Mouse (Mus musculus) testis, adult 2 months (tissue): ENCODE measurements around the gene Rgl2. TPM values are rescaled to one million over a fixed set of nuclear protein-coding genes. Genes with fewer than 3 reads are reported as not detected.
"Not testable (repeated sequence)": the region's sequence is repeated elsewhere in the genome, so short reads cannot be mapped to it uniquely, and the experiment has no call there.

Source experiments
- H3K27ac ChIP-seq: fragments of 200-500 bp; 2 replicates; pipeline ENCODE4 v1.5.1; 2012; ENCODE audit warnings: low read depth, low read length; ENCODE audit not compliant: control insufficient read depth, insufficient read depth
- H3K27me3 ChIP-seq: fragments of 200-500 bp; 2 replicates; pipeline ENCODE4 v1.6.1; 2012; ENCODE audit warnings: mild to moderate bottlenecking, low read length, moderate library complexity; ENCODE audit not compliant: control insufficient read depth, insufficient read depth
- H3K36me3 ChIP-seq: fragments of 200-500 bp; 2 replicates; pipeline ENCODE4 v1.6.1; 2012; ENCODE audit warnings: mild to moderate bottlenecking, low read length; ENCODE audit not compliant: control insufficient read depth, insufficient read depth
- H3K4me1 ChIP-seq: fragments of 200-500 bp; 2 replicates; pipeline ENCODE4 v1.6.1; 2012; ENCODE audit warnings: low read length; ENCODE audit not compliant: control insufficient read depth, insufficient read depth
- H3K4me3 ChIP-seq: fragments of 200-500 bp; 2 replicates; pipeline ENCODE4 v1.5.1; 2012; ENCODE audit warnings: low read depth, mild to moderate bottlenecking, low read length, moderate library complexity, mixed read lengths; ENCODE audit not compliant: control insufficient read depth
- CTCF ChIP-seq: fragments of 200-500 bp; IDR thresholded peaks from 2 replicates; pipeline ENCODE4 v1.5.1; 2012; ENCODE audit warnings: low read depth, mild to moderate bottlenecking, inconsistent platforms, low read length, moderate library complexity; ENCODE audit not compliant: control insufficient read depth, insufficient read depth, insufficient replicate concordance
- POLR2A ChIP-seq: fragments of 200-500 bp; IDR thresholded peaks from 2 replicates; pipeline ENCODE4 v1.6.1; 2012; ENCODE audit warnings: low read depth, mild to moderate bottlenecking, inconsistent platforms, low read length, moderate library complexity; ENCODE audit not compliant: control insufficient read depth
- polyA plus RNA-seq: library from polyadenylated mRNA; depleted of rRNA; stranded (reverse); fragments of >200 nt; gene quantifications from 2 replicates; pipeline ENCODE4 v1.2.3, GENCODE M21; 2012

Gene Rgl2
- polyA plus RNA-seq, 1 experiment, result 93.0 TPM

DNA sequence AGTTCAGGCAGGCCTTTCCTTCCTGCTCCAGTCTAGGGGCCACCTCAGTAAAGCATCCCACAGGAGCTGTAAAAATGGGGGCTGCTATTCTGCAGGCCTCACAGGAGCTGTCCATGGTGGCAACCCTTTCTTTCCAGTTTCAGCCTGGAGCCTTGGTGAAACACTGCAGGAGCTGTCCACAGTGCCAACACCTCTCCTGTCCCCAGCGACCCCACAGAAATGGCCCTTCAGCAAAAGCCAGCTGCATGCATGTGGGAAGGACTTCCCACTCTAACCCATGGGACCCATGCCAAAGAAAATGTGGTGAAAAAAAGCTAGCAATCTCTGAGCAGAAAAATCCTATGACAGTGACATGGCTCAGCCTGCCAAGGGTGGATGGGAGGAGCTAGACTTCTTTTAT lies 43.3 kb downstream of the Rgl2 start:
- Histone ChIP-seq H3K4me1 (peaks cover 1% of the 10 kb centered on the region), H3K4me3 (no peak overlapping the region), H3K27ac (no peak overlapping the region), H3K27me3 (no peaks in the 10 kb centered on the region), H3K36me3 (no peaks in the 10 kb centered on the region)
- no peak for TF ChIP-seq CTCF
- no peak for TF ChIP-seq POLR2A

GRCm38 (mm10) chr17:33973572-33973971 lies 44.2 kb downstream of the Rgl2 start:
- Histone ChIP-seq H3K36me3 (no peaks in the 10 kb centered on the region), H3K4me1 (peaks cover 5% of the 10 kb centered on the region), H3K27ac (no peak overlapping the region), H3K27me3 (no peaks in the 10 kb centered on the region), H3K4me3 (no peak overlapping the region)
- TF ChIP-seq POLR2A (no peak), CTCF (no peak)

- H3K36me3 ChIP-seq, result no peaks in the 10 kb centered on the region
- peaks cover 5% of the 10 kb centered on the region for H3K4me1 ChIP-seq
- peak overlapping the region; percentile 35 for H3K4me3 ChIP-seq
- H3K27me3 ChIP-seq, result no peaks in the 10 kb centered on the region
- no peak overlapping the region for H3K27ac ChIP-seq
- TF ChIP-seq CTCF (no peak), POLR2A (no peak)
Observed at GRCm38 (mm10) chr17:33977861-33978557, 48.7 kb downstream of the Rgl2 start.

- H3K27ac ChIP-seq, result no peak overlapping the region
Observed at GRCm38 (mm10) chr17:33978631-33979031, 49.3 kb downstream of the Rgl2 start.

DNA sequence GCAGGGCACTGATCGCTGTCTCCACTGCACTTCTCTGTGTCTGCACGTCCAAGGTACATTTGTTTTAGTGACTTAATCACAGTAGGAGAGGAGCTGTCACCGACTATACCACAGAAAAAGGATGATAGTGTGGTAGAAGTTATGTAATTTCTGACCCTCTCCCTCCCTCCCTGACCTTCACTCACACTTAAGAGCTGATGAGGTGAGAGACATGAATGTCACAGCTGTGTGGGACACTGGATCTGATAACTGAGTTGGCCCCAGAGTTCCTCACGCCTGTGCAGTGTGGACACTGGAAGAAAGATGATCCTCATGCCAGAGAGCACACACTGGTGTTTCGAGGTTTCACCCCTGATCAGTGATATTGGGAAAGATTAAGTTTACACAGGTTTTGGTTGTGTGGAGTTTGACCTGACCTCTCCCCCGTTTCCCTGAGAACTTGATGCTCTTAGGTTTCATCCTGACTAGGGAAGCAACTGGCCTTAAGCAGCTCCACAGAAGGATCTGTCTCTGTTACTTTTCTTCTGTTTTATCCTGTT lies 50.2 kb downstream of the Rgl2 start:
- peaks cover 5% of the 10 kb centered on the region for H3K4me1 ChIP-seq
- no peak overlapping the region for H3K27ac ChIP-seq
- H3K4me3 ChIP-seq, result no peak overlapping the region
- H3K27me3 ChIP-seq, result no peaks in the 10 kb centered on the region
- TF ChIP-seq CTCF, result no peak
- TF ChIP-seq POLR2A, result no peak
- H3K36me3 ChIP-seq, result no peaks in the 10 kb centered on the region

More at GRCm38 (mm10) chr17:33978631-33979031, 49.3 kb downstream of the Rgl2 start:
- Histone ChIP-seq H3K4me1 (peaks cover 5% of the 10 kb centered on the region), H3K27me3 (no peaks in the 10 kb centered on the region), H3K36me3 (no peaks in the 10 kb centered on the region), H3K4me3 (peak overlapping the region; percentile 35; the same call in 1 of the 2 replicates)
- no peak for TF ChIP-seq CTCF
- TF ChIP-seq POLR2A, result no peak

DNA sequence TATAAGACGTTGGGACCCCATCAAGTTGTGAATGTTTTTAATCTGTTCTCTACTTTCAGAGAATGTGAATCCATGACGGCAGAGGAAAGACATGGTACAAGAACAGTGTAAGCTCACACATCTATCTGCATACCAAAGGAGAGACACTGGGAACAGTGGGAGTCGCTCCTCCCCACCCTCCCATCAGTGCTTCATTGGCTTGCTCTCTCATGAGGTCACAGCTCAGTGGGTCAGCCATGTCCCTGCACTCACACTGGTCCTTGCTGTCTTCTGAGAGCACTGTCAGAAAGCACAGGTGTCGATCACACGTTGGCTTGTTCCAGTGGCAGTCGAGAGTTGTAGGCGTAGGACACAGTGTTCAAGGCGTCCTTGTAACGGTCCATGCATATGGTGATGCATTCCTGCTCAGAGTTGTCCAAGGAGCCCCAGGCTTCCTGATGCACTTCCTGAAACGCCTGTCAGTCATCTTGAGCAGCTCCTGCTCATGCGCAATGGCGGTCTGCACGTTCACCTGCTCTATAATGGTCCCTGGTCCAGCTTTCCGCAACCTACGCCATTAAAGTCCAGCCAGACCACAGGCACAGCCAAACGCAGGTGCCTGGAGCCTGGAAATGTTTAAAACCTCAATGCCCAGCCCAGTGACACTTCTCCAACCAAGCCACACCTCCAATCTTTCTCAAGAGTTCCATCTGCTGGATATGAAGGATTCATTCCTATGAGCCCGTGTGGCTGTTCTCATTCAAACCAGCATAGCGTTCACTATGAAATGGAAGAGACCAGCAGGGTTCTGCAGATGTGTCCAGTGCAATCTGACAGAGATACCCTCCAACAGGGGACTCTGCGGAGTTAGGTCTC lies 51.1 kb downstream of the Rgl2 start:
- Histone ChIP-seq H3K36me3 (no peaks in the 10 kb centered on the region), H3K27ac (no peak overlapping the region), H3K4me1 (peaks cover 5% of the 10 kb centered on the region), H3K27me3 (no peaks in the 10 kb centered on the region), H3K4me3 (no peak overlapping the region)
- TF ChIP-seq CTCF, result no peak

GRCm38 (mm10) chr17:33981192-33981909 lies 52.0 kb downstream of the Rgl2 start:
- H3K4me3 ChIP-seq, result peak overlapping the region; percentile 71
- H3K27ac ChIP-seq, result peak overlapping the region; percentile 61
- H3K4me1 ChIP-seq, H3K36me3 ChIP-seq, H3K27me3 ChIP-seq: not testable (repeated sequence)
- peak; percentile 33; the same call in 1 of the 2 replicates for TF ChIP-seq CTCF
